Comparison of ENCODE assay signal across 9 mouse cellular contexts in genomic region chr13:103612720-103613332, GRCm38 (mm10).
DNase-seq lines count a peak whose midpoint lies in the region; ATAC-seq and TF ChIP-seq lines count a peak whose summit lies in the region.
"Had no signal": no experiment of that assay in that cellular context is flagged by ENCODE, and none has a peak within 500 bp of the region (broad histone marks: within the 10 kb centered on the region; RNA-seq: fewer than 3 reads in every experiment).

No protein-coding gene starts in this region.

- WGBS in intestine, embryonic 14.5 days: 39% methylated on average over 11 of the region's 11 CpGs
- WGBS in intestine, postnatal 0 days: 43% methylated on average over 11 of the region's 11 CpGs
- WGBS in hindbrain, embryonic 14.5 days: 70% methylated on average over 11 of the region's 11 CpGs

- no peak overlapping the region for H3K9ac ChIP-seq in intestine, embryonic 14.5 days (ENCODE audit: low read length)
- H3K9ac ChIP-seq in intestine, postnatal 0 days (ENCODE audit: low read depth, low read length): no peak overlapping the region
- no peak overlapping the region; the same call in 1 of the 2 replicates for H3K9ac ChIP-seq in hindbrain, embryonic 14.5 days

- no peak for ATAC-seq in intestine, embryonic 14.5 days (replicated peaks; ENCODE audit: low FRiP score, low TSS enrichment, low read depth)
- ATAC-seq in intestine, postnatal 0 days: no peak
- no peak for ATAC-seq in hindbrain, embryonic 14.5 days (ENCODE audit: low FRiP score)

- no peaks in the 10 kb centered on the region for H3K36me3 ChIP-seq in intestine, embryonic 14.5 days (ENCODE audit: control insufficient read depth, insufficient read depth, low read length)
- H3K36me3 ChIP-seq in intestine, postnatal 0 days (ENCODE audit: control insufficient read depth, insufficient read depth): no peaks in the 10 kb centered on the region
- H3K36me3 ChIP-seq in hindbrain, embryonic 14.5 days (replicated peaks; ENCODE audit: control insufficient read depth, insufficient read depth): no peaks in the 10 kb centered on the region
- no peaks in the 10 kb centered on the region for H3K36me3 ChIP-seq in myocyte (ENCODE audit: control insufficient read depth, insufficient read depth)

- no peaks in the 10 kb centered on the region for H3K79me2 ChIP-seq in myocyte (ENCODE audit: control insufficient read depth, insufficient read depth)

- no peak overlapping the region for H3K27ac ChIP-seq in intestine, embryonic 14.5 days (ENCODE audit: low read depth)
- no peak overlapping the region for H3K27ac ChIP-seq in intestine, postnatal 0 days (ENCODE audit: low read depth, low read length)
- no peak overlapping the region for H3K27ac ChIP-seq in hindbrain, embryonic 14.5 days

- H3K27me3 ChIP-seq in intestine, embryonic 14.5 days (replicated peaks; ENCODE audit: control insufficient read depth, insufficient read depth, low read length): no peaks in the 10 kb centered on the region
- no peaks in the 10 kb centered on the region for H3K27me3 ChIP-seq in intestine, postnatal 0 days (replicated peaks; ENCODE audit: control insufficient read depth, insufficient read depth, low read length)
- H3K27me3 ChIP-seq in hindbrain, embryonic 14.5 days (ENCODE audit: control insufficient read depth, insufficient read depth, low read length): no peaks in the 10 kb centered on the region
- H3K27me3 ChIP-seq in myocyte (ENCODE audit: control insufficient read depth, insufficient read depth, insufficient read length): no peaks in the 10 kb centered on the region

- H3K9me3 ChIP-seq in intestine, embryonic 14.5 days (ENCODE audit: control insufficient read depth, low read length): no peaks in the 10 kb centered on the region
- H3K9me3 ChIP-seq in intestine, postnatal 0 days (ENCODE audit: control insufficient read depth): no peaks in the 10 kb centered on the region
- no peaks in the 10 kb centered on the region for H3K9me3 ChIP-seq in hindbrain, embryonic 14.5 days (ENCODE audit: control insufficient read depth, low read length)

- intact Hi-C loops in gastrocnemius, postnatal 14 days (cut with DNase I; ENCODE audit: low total_unique reads): no loop called here

- H3K4me1 ChIP-seq in intestine, embryonic 14.5 days (replicated peaks; ENCODE audit: control insufficient read depth, insufficient read depth, low read length): no peaks in the 10 kb centered on the region
- no peaks in the 10 kb centered on the region for H3K4me1 ChIP-seq in intestine, postnatal 0 days (replicated peaks; ENCODE audit: control insufficient read depth, insufficient read depth, low read length)
- H3K4me1 ChIP-seq in hindbrain, embryonic 14.5 days (replicated peaks; ENCODE audit: control insufficient read depth, insufficient read depth, low read length): peaks cover 10% of the 10 kb centered on the region; the same call in 1 of the 2 replicates

- no peak for TF ChIP-seq CTCF in intestine, postnatal 0 days (IDR thresholded peaks at IDR 0.05; ENCODE audit: low read depth)

- H3K4me2 ChIP-seq in intestine, embryonic 14.5 days (ENCODE audit: low read length): 0 out of 2 replicates have a peak overlapping the region, but pooled peaks have one; percentile 1
- no peak overlapping the region for H3K4me2 ChIP-seq in intestine, postnatal 0 days (replicated peaks; ENCODE audit: low read depth)
- 0 out of 2 replicates have a peak overlapping the region, but pooled peaks have one; percentile 1 for H3K4me2 ChIP-seq in hindbrain, embryonic 14.5 days (replicated peaks)
- H3K4me2 ChIP-seq in myocyte (ENCODE audit: low read depth): peak overlapping the region; percentile 42
- H3K4me2 ChIP-seq: liver, embryonic 11.5 days had no signal

- H3ac ChIP-seq in myocyte (ENCODE audit: control insufficient read depth, insufficient read length): no peak overlapping the region

- DNase-seq in intestine, embryonic 14.5 days (ENCODE audit: low spot score): no peak
- peak; percentile 11 for DNase-seq in embryo, embryonic 9.5 days (ENCODE audit: extremely low spot score)
- no peak for DNase-seq in hindbrain, embryonic 14.5 days (ENCODE audit: low spot score)
- no peak for DNase-seq in gastrocnemius, postnatal 14 days
- DNase-seq in frontal cortex, postnatal 36 days (ENCODE audit: low spot score in 2 of 2): no peak
- DNase-seq: lung, postnatal 4 days had no signal

- no peak overlapping the region for H3K4me3 ChIP-seq in intestine, embryonic 14.5 days (ENCODE audit: low read depth, low read length)
- H3K4me3 ChIP-seq in intestine, postnatal 0 days (ENCODE audit: low read depth, low read length): no peak overlapping the region
- H3K4me3 ChIP-seq in hindbrain, embryonic 14.5 days (replicated peaks; ENCODE audit: low read length): no peak overlapping the region
- no peak overlapping the region for H3K4me3 ChIP-seq in myocyte

- no peak for TF ChIP-seq POLR2A in myocyte (IDR thresholded peaks at IDR 0.05; ENCODE audit: insufficient read length, low read depth)

TF ChIP-seq in myocyte, 11 proteins besides CTCF, POLR2A, EP300 and RAD21:
- TF ChIP-seq POLR2AphosphoS2 (IDR thresholded peaks at IDR 0.05; ENCODE audit: insufficient read length, low read depth) (no peak), MYOG (IDR thresholded peaks at IDR 0.05; ENCODE audit: control insufficient read depth in 1 of 3, insufficient read depth in 1 of 3, insufficient read length in 2 of 3, low read depth in 2 of 3) (no peak), SRF (IDR thresholded peaks at IDR 0.05; ENCODE audit: control insufficient read depth, insufficient read length, low read depth) (no peak), MAX (IDR thresholded peaks at IDR 0.05; ENCODE audit: low read depth) (no peak), TCF3 (IDR thresholded peaks at IDR 0.05; ENCODE audit: insufficient read length, low read depth) (no peak), MYOD1 (IDR thresholded peaks at IDR 0.05; ENCODE audit: control insufficient read depth in 1 of 3, insufficient read length in 2 of 3, low read depth in 2 of 3) (no peak), TCF12 (IDR thresholded peaks at IDR 0.05; ENCODE audit: insufficient read depth, poor library complexity, severe bottlenecking) (no peak), USF1 (IDR thresholded peaks at IDR 0.05; ENCODE audit: low read depth) (no peak)
